ENCODE assay signal across 7 mouse cellular contexts in the genomic region with DNA sequence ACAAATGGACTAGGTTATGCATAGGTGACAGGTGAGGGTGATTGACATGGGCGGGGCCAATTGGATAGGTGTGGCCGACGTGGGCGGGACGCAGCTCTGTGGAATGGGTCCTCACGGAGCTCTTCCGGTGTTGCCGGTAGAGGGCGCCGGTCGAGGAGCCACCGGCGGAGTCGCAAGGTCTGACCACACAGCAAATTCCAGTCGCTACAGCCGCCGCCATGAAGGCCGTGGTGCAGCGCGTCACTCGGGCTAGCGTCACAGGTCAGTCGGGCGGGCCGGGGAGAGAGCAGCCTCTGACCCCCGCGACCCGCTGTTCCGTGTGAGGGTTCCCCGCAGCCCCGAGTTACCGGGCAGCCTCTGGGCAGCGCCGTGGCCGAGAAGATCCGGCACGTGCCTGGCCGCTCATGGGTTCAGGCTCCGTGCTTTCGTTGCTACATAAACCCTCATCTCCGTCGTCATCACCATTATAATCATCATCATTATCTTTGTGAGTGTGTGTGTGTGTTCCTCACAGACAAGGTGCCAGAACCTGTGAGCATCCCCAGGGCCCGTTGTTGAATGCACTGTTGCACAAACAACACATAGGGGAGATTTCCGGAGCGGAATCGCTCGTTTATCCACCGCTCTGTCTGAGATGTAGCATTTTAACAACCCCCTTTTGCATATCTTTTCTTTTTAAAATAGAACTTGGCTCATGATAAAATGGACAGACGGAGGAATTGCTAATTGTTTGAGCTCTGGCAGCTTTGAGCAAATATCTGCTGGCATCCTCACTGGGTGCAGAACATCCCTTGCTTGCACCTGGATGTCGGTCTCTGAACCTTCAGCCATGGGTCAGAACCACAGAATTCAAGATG. TPM values are rescaled to one million over a fixed set of nuclear protein-coding genes. Genes with fewer than 3 reads are reported as not detected.
DNase-seq lines count a peak whose midpoint lies in the region; ATAC-seq lines count a peak whose summit lies in the region.

A gene (plus strand): TSS at position 67 of the 857 bp plus-strand sequence.

- H3K27ac ChIP-seq in intestine, embryonic 15.5 days: peak within 1 kb of the TSS; percentile 40; the same call in 1 of the 2 replicates
- H3K27ac ChIP-seq in midbrain, embryonic 10.5 days (replicated peaks): peak within 1 kb of the TSS; percentile 93

- H3K4me1 ChIP-seq in intestine, embryonic 15.5 days (replicated peaks): peaks cover 2% of the 10 kb centered on the region; the same call in 1 of the 2 replicates
- H3K4me1 ChIP-seq in midbrain, embryonic 10.5 days: peaks cover 3% of the 10 kb centered on the region; the same call in 1 of the 2 replicates

- no peaks in the 10 kb centered on the region for H3K36me3 ChIP-seq in intestine, embryonic 15.5 days
- peaks cover 8% of the 10 kb centered on the region for H3K36me3 ChIP-seq in midbrain, embryonic 10.5 days

- H3K9me3 ChIP-seq in intestine, embryonic 15.5 days: no peaks in the 10 kb centered on the region
- no peaks in the 10 kb centered on the region for H3K9me3 ChIP-seq in midbrain, embryonic 10.5 days (replicated peaks)

- peak; percentile 97 for ATAC-seq in intestine, embryonic 15.5 days

- H3K4me2 ChIP-seq in intestine, embryonic 15.5 days (replicated peaks): peak within 1 kb of the TSS; percentile 72

- WGBS in intestine, embryonic 15.5 days: 2% methylated on average over 50 of the region's 50 CpGs
- 3% methylated on average over 50 of the region's 50 CpGs for WGBS in midbrain, embryonic 10.5 days

- intact Hi-C loops in left cerebral cortex, postnatal 25 days (cut with DNase I): no loop called here

- peak within 1 kb of the TSS; percentile 69 for H3K4me3 ChIP-seq in intestine, embryonic 15.5 days (replicated peaks)
- H3K4me3 ChIP-seq in midbrain, embryonic 10.5 days: peak within 1 kb of the TSS; percentile 75

- H3K27me3 ChIP-seq in intestine, embryonic 15.5 days (replicated peaks): no peaks in the 10 kb centered on the region
- H3K27me3 ChIP-seq in midbrain, embryonic 10.5 days (ENCODE audit: low read depth, poor library complexity, severe bottlenecking): no peaks in the 10 kb centered on the region

- H3K9ac ChIP-seq in intestine, embryonic 15.5 days: peak within 1 kb of the TSS; percentile 89

- peak; percentile 85 to 89 for DNase-seq in adrenal gland, adult 18-20 months (ENCODE audit: low spot score in 2 of 2)
- DNase-seq in embryo, embryonic 11 days: peak; percentile 92
- DNase-seq in gastrocnemius, postnatal 25 days: peak; percentile 81
- DNase-seq in left cerebral cortex, postnatal 25 days (ENCODE audit: low spot score in 2 of 2): peak; percentile 90 to 91
- DNase-seq in midbrain, embryonic 10.5 days (ENCODE audit: low spot score): peak; percentile 86
- DNase-seq in right cerebral cortex, postnatal 4 days: peak; percentile 89

RNA-seq across cellular contexts. Expression of the gene that starts here (rescaled TPM):
- total RNA-seq in adrenal gland, adult 18-20 months (2021): 10 to 100 TPM; 17.4 to 18.1 TPM
- total RNA-seq in gastrocnemius, postnatal 25 days (2021): 10 to 100 TPM in 1 of 2 experiments, 1 to 10 TPM in 1; 8.4 to 11.7 TPM
- polyA plus RNA-seq in intestine, embryonic 15.5 days (2015; fragmentation: Nextera tagmentation; extraction: Ambion mirVana): 51.0 and 51.3 TPM in 2 replicates
- total RNA-seq in left cerebral cortex, postnatal 25 days (2021): 10 to 100 TPM; 57.8 to 58.3 TPM
- polyA plus RNA-seq in midbrain, embryonic 10.5 days (2016; fragmentation: Nextera tagmentation; extraction: Ambion mirVana): 37.6 and 38.3 TPM in 2 replicates

Comparison
In these comparisons a context has a peak if more than half of its experiments do, and no peak if none do; other contexts are left out.
1. Peak in every context shown above with its lines: DNase-seq, ATAC-seq, H3K4me3 ChIP-seq and H3K27ac ChIP-seq.